Mouse (Mus musculus): Measurements from ENCODE around the gene Baiap2l1.

DNA sequence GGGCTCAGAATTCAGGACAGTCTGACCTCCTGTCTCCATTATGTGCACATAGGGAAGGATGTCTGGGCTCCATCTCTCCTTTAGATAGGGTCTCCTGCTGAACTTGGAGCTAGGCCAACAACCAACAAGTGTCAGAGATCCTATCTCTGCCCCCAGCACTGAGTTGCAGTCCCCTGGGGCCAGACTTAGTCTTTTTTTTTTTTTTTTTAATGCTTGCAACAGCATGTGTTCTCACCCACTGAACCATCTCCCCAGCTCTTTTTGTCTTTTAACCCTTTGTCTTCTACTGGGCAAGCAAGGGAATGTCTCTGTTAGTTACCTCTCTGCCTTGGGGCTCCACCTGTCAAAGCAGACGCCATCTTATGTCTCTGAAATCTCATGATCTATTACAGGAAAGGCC is 118.9 kb downstream of the Baiap2l1 start:
- no peak for TF ChIP-seq CTCF (conservative IDR thresholded peaks at IDR 0.05; ENCODE audit: insufficient read depth, insufficient read length, low read depth, low read length)
- no peak for TF ChIP-seq POLR2A (IDR thresholded peaks at IDR 0.05; ENCODE audit: low read depth, low read length)

All from kidney, adult 2 months (tissue).